Mouse (Mus musculus) testis, adult 10 weeks (tissue): ENCODE data around the gene Adamtsl1. TPM values are rescaled to one million over a fixed set of nuclear protein-coding genes. Genes with fewer than 3 reads are reported as not detected.

Source experiments
- polyA plus RNA-seq: library from polyadenylated mRNA; stranded (reverse); fragments of 350-450 nt; fragmentation: Illumina TruSeq; extraction: RNeasy Lipid Tissue Mini Kit (QIAGEN cat#74804); gene quantifications from one replicate; pipeline ENCODE4 v1.2.3, GENCODE M21; 2014; ENCODE audit warnings: low read depth, low replicate concordance

Adamtsl1 gene
- polyA plus RNA-seq, result 0.99 TPM

DNA sequence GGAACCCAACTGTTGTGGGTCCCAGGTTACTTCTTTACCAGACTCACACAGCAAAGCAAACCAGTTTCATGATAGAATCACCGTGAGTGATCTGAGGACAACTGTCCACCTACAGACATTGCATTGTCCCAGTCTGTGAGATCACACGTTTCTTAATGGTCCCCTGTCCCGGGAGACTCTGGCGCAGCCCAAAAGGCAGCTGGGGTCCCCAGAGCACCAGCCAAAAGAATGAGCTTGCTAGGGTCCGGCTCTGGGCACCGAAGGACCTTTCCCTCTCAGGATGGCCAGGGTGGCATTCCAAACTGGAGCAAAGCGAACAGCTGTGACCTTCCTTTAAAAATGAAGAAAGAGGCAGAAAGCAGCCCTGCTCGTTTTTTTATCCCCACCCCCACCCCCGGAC lies at the start of gene Adamtsl1:
Gene Adamtsl1, plus strand, starts transcription at position 381 of the 400 bp plus-strand sequence.

